Mouse (Mus musculus) spleen, adult 2 months (tissue): ENCODE results near the gene Gjd2.

Experiments used
- CTCF ChIP-seq: fragments of 200-500 bp; IDR thresholded peaks from 2 replicates; pipeline ENCODE4 v1.5.1; 2011; ENCODE audit warnings: mild to moderate bottlenecking, inconsistent platforms; ENCODE audit not compliant: insufficient read depth, insufficient read length, insufficient replicate concordance; ENCODE audit errors: extremely low read depth
- POLR2A ChIP-seq: fragments of 200-500 bp; IDR thresholded peaks from 2 replicates; pipeline ENCODE4 v1.6.1; 2011; ENCODE audit warnings: low read depth, low read length, inconsistent platforms

DNA sequence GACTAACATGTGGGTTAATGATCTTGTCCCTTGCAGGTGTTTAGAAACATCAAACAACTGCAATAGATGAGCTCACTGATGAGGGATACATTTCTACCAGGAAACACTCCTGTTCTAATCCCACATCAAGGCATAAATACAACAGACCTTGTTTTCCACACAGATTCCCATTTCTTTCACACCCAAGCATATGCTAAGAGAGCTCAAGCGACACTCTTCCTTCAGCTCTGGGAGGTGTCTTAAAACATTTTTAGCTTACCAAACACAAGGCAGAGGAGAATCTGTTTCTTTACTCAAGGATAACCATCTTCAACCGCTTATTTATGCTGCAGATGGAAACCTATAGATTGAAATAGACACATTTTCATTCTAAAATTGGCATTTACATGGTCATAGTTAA is 5.1 kb downstream of the Gjd2 start:
- TF ChIP-seq CTCF: no peak
- TF ChIP-seq POLR2A: no peak
